Mouse (Mus musculus) lung, adult 2 months (tissue): ENCODE results near the gene Fez2. TPM values are rescaled to one million over a fixed set of nuclear protein-coding genes. Genes with fewer than 3 reads are reported as not detected.

Experiments
- DNase-seq: peaks from one replicate; pipeline ENCODE4 v3.0.0; 2022
- H3K4me1 ChIP-seq: fragments of 200-500 bp; 2 replicates; pipeline ENCODE4 v1.6.1; 2011; ENCODE audit warnings: low read length; ENCODE audit not compliant: control insufficient read depth, insufficient read depth
- H3K4me3 ChIP-seq: fragments of 200-500 bp; replicated peaks from 2 replicates; pipeline ENCODE3; 2011; ENCODE audit warnings: low read depth, mild to moderate bottlenecking, control low read depth, low read length; ENCODE audit errors: extremely low read depth
- CTCF ChIP-seq: fragments of 200-500 bp; IDR thresholded peaks from 2 replicates; pipeline ENCODE4 v1.5.1; 2011; ENCODE audit warnings: mild to moderate bottlenecking, low read length, control low read depth; ENCODE audit not compliant: insufficient read depth
- POLR2A ChIP-seq: fragments of 200-500 bp; IDR thresholded peaks from 2 replicates; pipeline ENCODE4 v1.6.1; 2011; ENCODE audit warnings: low read depth, mild to moderate bottlenecking, control low read depth, low read length, borderline replicate concordance; ENCODE audit errors: extremely low read depth
- WGBS: fragments of 180-500 bp; shearing (Covaris S2); methylation state at CpG from one replicate; pipeline ENCODE4 v1.1.7; 2018; 5-methylcytosine and 5-hydroxymethylcytosine counted together
- polyA plus RNA-seq: library from polyadenylated mRNA; depleted of rRNA; stranded (reverse); fragments of >200 nt; gene quantifications from 2 replicates; pipeline ENCODE4 v1.2.3, GENCODE M21; 2012

Fez2 gene
- polyA plus RNA-seq, 1 experiment: 40.0 TPM

DNA sequence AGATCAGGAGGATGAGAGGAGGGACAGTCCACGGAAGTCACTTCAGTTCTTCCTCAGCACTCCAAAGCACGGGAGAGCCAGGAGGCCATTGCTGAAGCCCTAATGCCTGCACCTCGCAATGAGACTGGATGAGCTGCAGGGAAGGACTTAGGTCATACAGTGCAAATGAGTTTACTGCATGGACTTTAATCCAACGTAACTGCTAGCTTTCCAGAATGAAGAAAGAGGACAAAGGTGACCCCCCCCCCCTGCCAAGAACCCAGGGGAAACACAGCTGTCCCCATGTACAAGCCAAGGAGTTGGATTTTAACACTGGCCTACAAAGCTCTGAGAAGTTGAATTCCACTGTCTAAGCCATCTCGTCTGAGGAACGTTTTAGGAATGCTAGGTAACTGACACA, 16.6 kb downstream of the Fez2 start:
- Histone ChIP-seq H3K4me3 (no peak overlapping the region), H3K4me1 (peaks cover 10% of the 10 kb centered on the region)
- 64% methylated on average over 6 of the region's 6 CpGs for WGBS
- DNase-seq: no peak
- no peak for TF ChIP-seq CTCF
- no peak for TF ChIP-seq POLR2A

DNA sequence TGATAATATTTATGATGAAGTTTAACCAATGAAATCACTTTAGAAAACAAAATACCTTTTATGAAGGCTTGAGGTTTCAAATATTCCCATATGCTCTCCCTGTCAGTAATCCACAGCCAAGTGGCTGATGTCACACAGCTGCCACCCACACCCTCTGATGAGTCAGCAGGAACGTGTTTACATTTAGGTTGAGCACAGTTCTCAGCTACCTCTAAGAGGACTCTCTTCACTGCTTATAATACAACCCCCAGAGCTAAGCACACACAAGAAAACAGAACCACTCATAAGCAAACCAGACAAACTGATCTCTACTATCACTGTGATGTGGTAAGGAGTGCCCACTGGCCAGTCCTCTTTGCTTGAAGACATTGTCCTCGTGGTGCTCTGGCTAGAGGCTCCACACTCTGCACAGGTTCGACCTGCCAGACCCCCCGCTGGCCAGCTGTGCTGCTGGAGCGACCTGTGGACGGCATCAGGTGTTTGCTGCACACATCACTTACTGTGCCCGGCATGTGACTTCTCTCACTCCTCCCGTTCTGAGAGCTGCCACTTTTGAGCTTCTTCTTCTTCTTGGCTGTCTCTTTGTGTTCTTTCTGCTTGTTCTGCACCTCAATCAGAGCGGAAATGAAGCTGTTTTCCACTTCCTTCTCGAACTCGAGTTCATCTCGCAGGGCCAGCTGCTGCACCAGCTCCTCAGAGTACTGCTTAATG, 17.7 kb downstream of the Fez2 start:
- peaks cover 10% of the 10 kb centered on the region for H3K4me1 ChIP-seq
- 61% methylated on average over 12 of the region's 12 CpGs for WGBS
- no peak for DNase-seq
- TF ChIP-seq POLR2A (no peak), CTCF (no peak)
- H3K4me3 ChIP-seq: no peak overlapping the region

DNA sequence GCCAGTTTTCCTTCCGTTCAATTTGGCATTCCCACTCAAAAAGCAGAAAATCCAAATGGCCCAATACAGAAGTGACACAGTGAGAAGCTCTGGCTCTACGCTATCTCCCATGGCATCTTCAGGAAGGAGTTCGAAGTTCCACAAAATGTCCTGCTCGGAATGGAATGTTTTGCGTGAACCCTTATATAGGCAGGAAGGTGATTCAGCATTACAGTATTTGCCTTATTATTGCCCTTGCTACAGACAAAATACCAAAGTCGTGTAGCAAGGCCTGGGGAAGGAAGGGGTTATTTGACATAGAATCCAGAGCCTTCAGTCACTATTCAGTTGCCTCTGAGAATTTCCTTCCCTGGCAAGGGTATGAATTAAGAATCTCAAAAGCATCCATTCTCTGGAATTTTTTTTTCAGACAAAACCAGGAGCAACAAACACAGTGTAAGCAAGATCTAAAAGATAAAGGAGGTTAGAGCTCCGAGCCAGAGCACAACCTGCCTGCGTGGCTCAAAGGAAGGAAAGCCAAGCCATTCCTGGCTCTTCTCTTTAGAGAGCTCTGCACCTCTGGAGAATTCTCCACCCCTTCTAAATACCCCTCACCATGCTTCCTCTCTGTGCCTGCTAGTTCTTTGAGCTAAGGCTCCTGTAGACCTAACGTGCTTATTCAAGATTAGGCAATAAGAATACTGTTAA, 25.4 kb downstream of the Fez2 start:
- TF ChIP-seq POLR2A: no peak
- no peak for TF ChIP-seq CTCF
- Histone ChIP-seq H3K4me3 (no peak overlapping the region), H3K4me1 (0 out of 2 replicates have a peak, but pooled peaks cover 4% of the 10 kb centered on the region)
- WGBS: 57% methylated on average over 9 of the region's 9 CpGs
- no peak for DNase-seq

DNA sequence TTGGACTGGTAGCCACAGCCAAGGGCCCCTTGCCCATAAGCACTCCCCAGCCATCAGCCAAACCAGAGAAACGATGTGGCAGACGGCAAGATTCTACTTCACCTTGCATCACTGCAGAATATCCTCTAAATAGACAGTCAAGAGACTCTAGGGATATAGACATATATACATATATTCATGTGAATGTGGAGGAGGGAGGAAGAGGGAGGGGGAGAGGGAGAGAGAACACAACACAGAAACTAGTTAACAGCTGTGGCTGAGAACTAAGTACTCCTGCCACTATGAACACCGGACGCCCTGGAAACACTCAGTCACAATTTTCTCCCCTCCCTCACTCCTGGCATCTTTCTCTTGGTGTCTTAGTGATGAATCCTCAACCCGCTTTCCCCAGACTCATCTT, 28.4 kb downstream of the Fez2 start:
- WGBS: 96% methylated on average over 5 of the region's 5 CpGs
- DNase-seq: no peak
- no peak overlapping the region for H3K4me3 ChIP-seq
- 0 out of 2 replicates have a peak, but pooled peaks cover 4% of the 10 kb centered on the region for H3K4me1 ChIP-seq
- TF ChIP-seq CTCF (no peak), POLR2A (no peak)

DNA sequence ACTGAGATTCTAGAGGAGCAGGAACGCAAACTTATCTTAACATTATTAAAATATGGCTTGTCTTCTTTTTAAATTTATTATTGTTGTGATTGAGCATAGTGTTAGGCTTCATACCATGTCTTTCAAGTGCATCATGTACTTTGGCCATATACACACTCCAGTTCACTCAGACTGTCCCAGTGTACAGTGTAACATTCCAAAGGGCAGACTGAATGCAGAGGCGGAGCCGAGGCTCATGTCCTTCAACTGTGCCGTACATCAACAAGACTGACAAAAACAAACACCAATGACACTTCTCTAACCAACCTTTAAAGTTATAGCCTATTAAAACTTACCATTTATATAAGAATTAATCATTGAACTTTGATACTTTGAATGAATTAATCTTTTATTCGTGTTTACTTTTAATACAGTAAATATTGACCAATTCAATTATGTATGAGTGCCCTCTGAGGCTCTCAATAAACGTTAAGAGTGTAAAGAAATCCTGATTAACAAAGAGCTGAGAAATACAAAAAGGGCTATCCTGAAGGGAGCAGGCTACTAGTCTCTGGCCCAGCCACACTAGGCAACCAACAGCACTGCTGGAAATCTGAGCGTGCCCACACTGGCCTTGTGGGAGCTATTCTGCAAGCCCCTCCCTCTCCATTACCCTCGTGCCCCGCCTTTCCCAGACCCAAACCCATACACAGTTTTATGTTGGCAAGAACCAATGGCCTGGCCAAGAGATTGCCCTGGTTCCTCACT, 29.7 kb downstream of the Fez2 start:
- 0 out of 2 replicates have a peak, but pooled peaks cover 4% of the 10 kb centered on the region for H3K4me1 ChIP-seq
- TF ChIP-seq POLR2A (no peak), CTCF (no peak)
- WGBS: 56% methylated on average over 9 of the region's 9 CpGs
- DNase-seq: no peak
- no peak overlapping the region for H3K4me3 ChIP-seq

DNA sequence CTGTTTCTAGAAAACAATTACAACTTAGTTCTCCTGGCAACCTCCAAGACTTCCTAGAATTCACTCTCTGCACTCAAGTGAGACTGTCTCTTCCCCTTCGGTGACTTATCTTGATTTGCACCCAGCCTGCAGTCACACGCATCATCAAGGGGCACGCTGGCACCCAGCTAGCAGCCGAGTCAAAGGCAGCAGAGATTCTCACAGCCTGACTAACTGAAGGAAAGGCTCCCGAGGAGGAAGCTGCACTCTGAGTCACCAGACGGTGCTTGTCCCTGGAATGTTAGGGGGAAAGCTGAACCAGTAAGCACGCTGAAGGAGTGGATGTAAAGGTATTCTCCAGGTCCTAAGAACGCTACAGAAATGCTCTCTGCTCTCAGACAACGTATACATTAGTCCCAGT, 30.3 kb downstream of the Fez2 start:
- no peak for DNase-seq
- H3K4me3 ChIP-seq: no peak overlapping the region
- 0 out of 2 replicates have a peak, but pooled peaks cover 4% of the 10 kb centered on the region for H3K4me1 ChIP-seq
- WGBS: 54% methylated on average over 9 of the region's 9 CpGs
- no peak for TF ChIP-seq CTCF

DNA sequence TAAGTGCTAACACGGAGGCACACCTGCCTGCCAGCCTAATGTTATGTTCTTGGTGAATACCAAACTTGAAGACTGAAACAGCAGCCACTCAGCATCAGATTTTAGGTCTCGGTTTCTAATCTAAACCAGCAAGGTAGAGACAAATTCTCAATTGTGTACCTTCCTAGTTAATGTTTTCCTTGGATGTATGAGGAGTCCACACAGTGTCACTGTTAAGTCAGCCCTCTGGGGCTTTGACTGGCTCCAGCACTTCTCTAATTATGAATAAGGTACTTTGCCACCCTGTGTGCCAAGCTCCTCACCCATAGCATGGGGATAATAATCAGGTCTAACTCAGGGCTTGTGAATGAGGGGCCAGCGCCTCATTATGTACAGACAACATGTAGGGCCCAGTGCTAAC, 35.6 kb downstream of the Fez2 start:
- WGBS: 92% methylated on average over 3 of the region's 3 CpGs
- TF ChIP-seq POLR2A: no peak
- no peak for TF ChIP-seq CTCF

DNA sequence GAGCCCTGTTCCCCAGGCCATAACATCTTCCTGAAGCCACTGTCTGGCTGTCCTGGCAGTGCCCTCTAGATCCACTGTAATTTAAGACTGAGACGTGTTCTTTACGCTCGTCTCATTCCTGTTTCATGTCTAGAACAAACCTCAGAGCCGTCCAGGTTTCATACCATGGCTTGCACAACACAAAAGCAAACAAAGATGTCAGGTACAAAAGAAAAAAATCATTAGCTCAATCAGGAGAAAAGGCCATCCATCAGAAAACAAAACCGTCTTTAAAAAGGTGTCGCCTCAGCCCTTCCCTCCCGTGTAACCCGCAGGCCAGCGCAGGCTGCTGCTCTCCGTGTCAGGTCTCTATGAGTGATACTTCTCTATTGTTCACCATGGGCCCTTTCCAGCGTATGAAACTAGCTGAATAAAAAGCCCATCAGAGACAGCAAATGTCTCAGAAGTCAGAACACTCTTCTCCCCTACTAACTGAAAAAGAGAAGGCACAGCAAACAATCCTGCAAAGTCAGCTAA, 38.2 kb downstream of the Fez2 start:
- DNase-seq: no peak
- Histone ChIP-seq H3K4me1 (no peaks in the 10 kb centered on the region), H3K4me3 (no peak overlapping the region)
- TF ChIP-seq CTCF: no peak
- no peak for TF ChIP-seq POLR2A
- 83% methylated on average over 11 of the region's 11 CpGs for WGBS

More for the DNA sequence above, 35.6 kb downstream of the Fez2 start:
- Histone ChIP-seq H3K4me1 (no peaks in the 10 kb centered on the region), H3K4me3 (no peak overlapping the region)
- no peak for DNase-seq

DNA sequence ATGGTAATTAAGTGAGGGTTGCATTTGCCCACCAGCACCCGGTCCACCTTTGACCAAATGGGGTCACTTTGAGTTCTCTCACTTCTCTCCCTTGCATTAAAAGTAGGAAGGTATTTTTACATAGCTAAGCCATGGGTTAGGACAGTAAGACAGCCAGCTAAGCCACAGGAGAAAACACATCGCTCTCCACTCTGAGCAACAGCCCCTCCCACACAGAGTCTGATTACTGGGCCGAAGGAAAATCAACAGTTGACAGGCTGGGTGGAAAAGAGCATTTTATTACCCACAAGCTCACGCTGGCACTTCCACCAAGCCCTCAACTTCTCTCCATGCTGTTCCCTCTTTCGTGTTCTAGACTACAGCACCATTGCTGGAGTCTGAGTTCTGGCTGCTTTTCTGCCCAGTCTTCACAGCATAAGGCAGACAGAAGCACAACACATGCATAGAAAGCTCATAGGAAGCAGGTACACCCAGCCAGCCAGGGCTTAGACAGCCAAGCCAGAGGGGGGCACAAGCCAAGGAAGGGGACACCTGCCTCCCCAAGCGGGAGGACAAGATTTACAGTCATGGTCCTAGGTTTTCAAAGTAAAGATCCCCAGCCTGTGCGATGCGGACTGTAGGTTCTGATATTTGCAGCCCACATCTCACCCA, 38.7 kb downstream of the Fez2 start:
- H3K4me1 ChIP-seq: no peaks in the 10 kb centered on the region
- WGBS: 84% methylated on average over 8 of the region's 8 CpGs
- no peak overlapping the region for H3K4me3 ChIP-seq
- DNase-seq: no peak
- TF ChIP-seq POLR2A (no peak), CTCF (no peak)
